Mouse (Mus musculus) naive thymus-derived CD4-positive, alpha-beta T cell, adult 2 months (primary cell): ENCODE results near the gene Arl16.

Experiments used
- DNase-seq: peaks from one replicate; pipeline ENCODE4 v3.0.0-alpha.2; 2011; ENCODE audit warnings: low read depth

Gene Arl16

GRCm38 (mm10) chr11:120491317-120492023 is 24.1 kb upstream of the Arl16 start, which contains the start of gene Slc25a10:
Gene Slc25a10, plus strand, starts transcription at chr11:120491840.
- peak; percentile 73 for DNase-seq

GRCm38 (mm10) chr11:120490291-120491046 is 23.1 kb upstream of the Arl16 start:
- DNase-seq = no peak

- peak; percentile 91 for DNase-seq
Observed at GRCm38 (mm10) chr11:120489054-120489761, 21.8 kb upstream of the Arl16 start.

- DNase-seq = no peak
Observed at GRCm38 (mm10) chr11:120488516-120488915, 21.1 kb upstream of the Arl16 start.

- no peak for DNase-seq
Observed at GRCm38 (mm10) chr11:120485251-120485650, 17.8 kb upstream of the Arl16 start.

GRCm38 (mm10) chr11:120484265-120484981 is 17.0 kb upstream of the Arl16 start, which contains the start of gene Mrpl12:
Gene Mrpl12, plus strand, starts transcription at chr11:120484613.
- peak; percentile 93 for DNase-seq

GRCm38 (mm10) chr11:120483448-120483934 is 16.1 kb upstream of the Arl16 start:
- no peak for DNase-seq

- DNase-seq = no peak
Observed at GRCm38 (mm10) chr11:120472052-120472451, 4.6 kb upstream of the Arl16 start.

- no peak for DNase-seq
Observed at GRCm38 (mm10) chr11:120467736-120468092, 307 bp upstream of the Arl16 start.

- no peak for DNase-seq
Observed at GRCm38 (mm10) chr11:120465521-120465920, 1.9 kb downstream of the Arl16 start.

- no peak for DNase-seq
Observed at GRCm38 (mm10) chr11:120464365-120464764, 3.0 kb downstream of the Arl16 start.

GRCm38 (mm10) chr11:120463536-120463935 is 3.9 kb downstream of the Arl16 start:
- DNase-seq = no peak

GRCm38 (mm10) chr11:120458847-120459597 is 8.4 kb downstream of the Arl16 start:
- no peak for DNase-seq

- DNase-seq = peak; percentile 76
Observed at GRCm38 (mm10) chr11:120457772-120458751, 9.3 kb downstream of the Arl16 start, which contains the start of the genes Oxld1 and Ccdc137. Gene Oxld1, minus strand, starts transcription at chr11:120458068. Gene Ccdc137, plus strand, starts transcription at chr11:120458115.

GRCm38 (mm10) chr11:120457370-120457769 is 10.0 kb downstream of the Arl16 start:
- no peak for DNase-seq

- no peak for DNase-seq
Observed at GRCm38 (mm10) chr11:120455413-120455812, 12.0 kb downstream of the Arl16 start.

GRCm38 (mm10) chr11:120454965-120455364 is 12.4 kb downstream of the Arl16 start:
- no peak for DNase-seq

GRCm38 (mm10) chr11:120453306-120453705 is 14.1 kb downstream of the Arl16 start, which contains the start of gene Pde6g:
Gene Pde6g, minus strand, starts transcription at chr11:120453500.
- no peak for DNase-seq

GRCm38 (mm10) chr11:120452246-120452645 is 15.2 kb downstream of the Arl16 start:
- no peak for DNase-seq

GRCm38 (mm10) chr11:120447179-120447578 is 20.2 kb downstream of the Arl16 start:
- no peak for DNase-seq
